Mouse (Mus musculus) lung, embryonic 16.5 days (tissue): Measurements from ENCODE around the gene Mre11a. TPM values are rescaled to one million over a fixed set of nuclear protein-coding genes. Genes with fewer than 3 reads are reported as not detected.

ENCODE experiments used
- ATAC-seq: fragments of 200-750 bp; cut with Nextera tagmentation; 2 replicates; pipeline ENCODE4 v1.8.0; 2017; ENCODE audit warnings: low read depth, mild to moderate bottlenecking, moderate library complexity
- H3K27ac ChIP-seq: fragments of 300-500 bp; sonication (generic); 2 replicates; pipeline ENCODE4 v1.5.1; 2014; ENCODE audit warnings: mild to moderate bottlenecking, control low read depth, low read length
- H3K27me3 ChIP-seq: fragments of 300-500 bp; sonication (generic); 2 replicates; pipeline ENCODE4 v1.6.1; 2014; ENCODE audit warnings: low read depth, low read length, mixed read lengths; ENCODE audit not compliant: control insufficient read depth, insufficient read depth
- H3K36me3 ChIP-seq: fragments of 300-500 bp; sonication (generic); 2 replicates; pipeline ENCODE4 v1.6.1; 2014; ENCODE audit warnings: low read length; ENCODE audit not compliant: control insufficient read depth, insufficient read depth
- H3K4me1 ChIP-seq: fragments of 300-500 bp; sonication (generic); replicated peaks from 2 replicates; pipeline ENCODE4 v1.6.1; 2014; ENCODE audit warnings: low read length, mixed read lengths; ENCODE audit not compliant: control insufficient read depth, insufficient read depth
- H3K4me2 ChIP-seq: fragments of 300-500 bp; sonication (generic); 2 replicates; pipeline ENCODE4 v1.6.1; 2014; ENCODE audit warnings: low read depth, low read length, control low read depth
- H3K4me3 ChIP-seq: fragments of 300-500 bp; sonication (generic); 2 replicates; pipeline ENCODE4 v1.5.1; 2014; ENCODE audit warnings: mild to moderate bottlenecking, low read length, control low read depth
- H3K9ac ChIP-seq: fragments of 300-500 bp; sonication (generic); 2 replicates; pipeline ENCODE4 v1.6.1; 2014; ENCODE audit warnings: low read length, control low read depth
- H3K9me3 ChIP-seq: fragments of 300-500 bp; sonication (generic); 2 replicates; pipeline ENCODE4 v1.6.1; 2016; ENCODE audit warnings: low read length; ENCODE audit not compliant: control insufficient read depth
- WGBS: fragments of 180-500 bp; shearing (Covaris S2); extraction: QIAGEN DNeasy Blood & Tissue Kit; methylation state at CpG from one replicate; pipeline ENCODE4 v1.1.7; 2014; 5-methylcytosine and 5-hydroxymethylcytosine counted together
- polyA plus RNA-seq: library from polyadenylated mRNA; unstranded; fragments of >200 nt; fragmentation: Nextera tagmentation; extraction: Ambion mirVana; gene quantifications from 2 replicates; pipeline ENCODE4 v1.2.1, GENCODE M21; 2015

Gene Mre11a
- polyA plus RNA-seq, 1 experiment from 2014 or later, result 26.6 TPM

GRCm38 (mm10) chr9:14839970-14840369 lies 55.5 kb downstream of the Mre11a start:
- Histone ChIP-seq H3K9ac (no peak overlapping the region), H3K4me3 (no peak overlapping the region), H3K27me3 (no peaks in the 10 kb centered on the region), H3K9me3 (no peaks in the 10 kb centered on the region), H3K36me3 (peaks cover 9% of the 10 kb centered on the region), H3K27ac (no peak overlapping the region), H3K4me2 (no peak overlapping the region), H3K4me1 (peaks cover 5% of the 10 kb centered on the region; the same call in 1 of the 2 replicates)
- ATAC-seq, result no peak
- WGBS, result 70% methylated on average over 5 of the region's 5 CpGs

GRCm38 (mm10) chr9:14841878-14842761 lies 57.7 kb downstream of the Mre11a start:
- Histone ChIP-seq H3K4me2 (no peak overlapping the region), H3K27ac (peak overlapping the region; percentile 12), H3K9ac (no peak overlapping the region), H3K4me3 (no peak overlapping the region), H3K36me3 (no peaks in the 10 kb centered on the region), H3K27me3 (no peaks in the 10 kb centered on the region), H3K9me3 (no peaks in the 10 kb centered on the region), H3K4me1 (peaks cover 5% of the 10 kb centered on the region; the same call in 1 of the 2 replicates)
- 68% methylated on average over 10 of the region's 10 CpGs for WGBS
- peak; percentile 96 for ATAC-seq

GRCm38 (mm10) chr9:14843311-14843857 lies 58.9 kb downstream of the Mre11a start:
- H3K4me1 ChIP-seq, result peaks cover 5% of the 10 kb centered on the region; the same call in 1 of the 2 replicates
- H3K27ac ChIP-seq, result no peak overlapping the region
- 92% methylated on average over 6 of the region's 6 CpGs for WGBS
- H3K4me3 ChIP-seq, result no peak overlapping the region
- H3K36me3 ChIP-seq, result no peaks in the 10 kb centered on the region
- no peak overlapping the region for H3K4me2 ChIP-seq
- ATAC-seq, result no peak
- no peaks in the 10 kb centered on the region for H3K9me3 ChIP-seq
- H3K9ac ChIP-seq, result no peak overlapping the region
- no peaks in the 10 kb centered on the region for H3K27me3 ChIP-seq

- H3K27me3 ChIP-seq, result no peaks in the 10 kb centered on the region
- H3K4me3 ChIP-seq, result no peak overlapping the region
- no peak overlapping the region for H3K9ac ChIP-seq
- H3K9me3 ChIP-seq, result no peaks in the 10 kb centered on the region
- H3K4me1 ChIP-seq, result peaks cover 5% of the 10 kb centered on the region; the same call in 1 of the 2 replicates
- WGBS, result 88% methylated on average over 3 of the region's 3 CpGs
- no peak for ATAC-seq
- no peak overlapping the region for H3K27ac ChIP-seq
- H3K4me2 ChIP-seq, result no peak overlapping the region
- H3K36me3 ChIP-seq, result no peaks in the 10 kb centered on the region
Measured at GRCm38 (mm10) chr9:14843901-14844300, 59.4 kb downstream of the Mre11a start.

- no peak overlapping the region for H3K4me2 ChIP-seq
- 0 out of 2 replicates have a peak, but pooled peaks cover 2% of the 10 kb centered on the region for H3K4me1 ChIP-seq
- no peaks in the 10 kb centered on the region for H3K27me3 ChIP-seq
- H3K9me3 ChIP-seq, result no peaks in the 10 kb centered on the region
- no peak overlapping the region for H3K27ac ChIP-seq
- WGBS, result 43% methylated on average over 5 of the region's 5 CpGs
- H3K9ac ChIP-seq, result no peak overlapping the region
- no peak overlapping the region for H3K4me3 ChIP-seq
- ATAC-seq, result no peak
- no peaks in the 10 kb centered on the region for H3K36me3 ChIP-seq
Measured at GRCm38 (mm10) chr9:14846428-14846827, 62.0 kb downstream of the Mre11a start.

- Histone ChIP-seq H3K27me3 (no peaks in the 10 kb centered on the region), H3K4me3 (no peak overlapping the region), H3K36me3 (no peaks in the 10 kb centered on the region), H3K9ac (no peak overlapping the region), H3K4me1 (no peaks in the 10 kb centered on the region), H3K4me2 (no peak overlapping the region), H3K9me3 (no peaks in the 10 kb centered on the region), H3K27ac (no peak overlapping the region)
- WGBS, result 76% methylated on average over 1 of the region's 1 CpGs
- ATAC-seq, result no peak
Measured at GRCm38 (mm10) chr9:14848267-14848935, 63.9 kb downstream of the Mre11a start.

- Histone ChIP-seq H3K27ac (no peak overlapping the region), H3K9me3 (no peaks in the 10 kb centered on the region), H3K9ac (no peak overlapping the region), H3K4me3 (no peak overlapping the region), H3K4me2 (no peak overlapping the region), H3K4me1 (no peaks in the 10 kb centered on the region), H3K27me3 (peaks cover 11% of the 10 kb centered on the region), H3K36me3 (no peaks in the 10 kb centered on the region)
- WGBS, result 71% methylated on average over 4 of the region's 4 CpGs
- ATAC-seq, result no peak
Measured at GRCm38 (mm10) chr9:14854585-14854984, 70.1 kb downstream of the Mre11a start.

GRCm38 (mm10) chr9:14856922-14857654 lies 72.6 kb downstream of the Mre11a start:
- peaks cover 32% of the 10 kb centered on the region for H3K27me3 ChIP-seq
- no peak overlapping the region for H3K27ac ChIP-seq
- ATAC-seq, result no peak
- no peaks in the 10 kb centered on the region for H3K36me3 ChIP-seq
- H3K4me1 ChIP-seq, result 0 out of 2 replicates have a peak, but pooled peaks cover 2% of the 10 kb centered on the region
- 25% methylated on average over 4 of the region's 4 CpGs for WGBS
- H3K9ac ChIP-seq, result no peak overlapping the region
- H3K4me3 ChIP-seq, result no peak overlapping the region
- H3K4me2 ChIP-seq, result no peak overlapping the region
- H3K9me3 ChIP-seq, result no peaks in the 10 kb centered on the region
